Mouse (Mus musculus) C2C12 (cell line): Measurements from ENCODE around the gene Zfp641. TPM values are rescaled to one million over a fixed set of nuclear protein-coding genes. Genes with fewer than 3 reads are reported as not detected.

Experiments used
- H3K27me3 ChIP-seq: one replicate; pipeline ENCODE4 v1.6.1; 2011; ENCODE audit not compliant: control insufficient read depth, insufficient read depth, insufficient read length
- H3K36me3 ChIP-seq: one replicate; pipeline ENCODE4 v1.6.1; 2011; ENCODE audit not compliant: control insufficient read depth, insufficient read depth
- H3K4me3 ChIP-seq: one replicate; pipeline ENCODE4 v1.5.1; 2011; ENCODE audit warnings: mild to moderate bottlenecking, control low read depth; ENCODE audit not compliant: poor library complexity, insufficient read depth, severe bottlenecking
- H3K79me2 ChIP-seq: one replicate; pipeline ENCODE4 v1.6.1; 2011; ENCODE audit not compliant: control insufficient read depth, insufficient read depth
- H3K79me3 ChIP-seq: one replicate; pipeline ENCODE4 v1.6.1; 2011; ENCODE audit warnings: low read depth, control low read depth
- H3ac ChIP-seq: one replicate; pipeline ENCODE3; 2011; ENCODE audit warnings: low read depth; ENCODE audit not compliant: control insufficient read depth, insufficient read length
- CEBPB ChIP-seq: IDR thresholded peaks from one replicate; pipeline ENCODE4 v1.6.1; 2011; ENCODE audit warnings: low read depth, mild to moderate bottlenecking, control low read depth, moderate library complexity
- CTCF ChIP-seq: IDR thresholded peaks from one replicate; pipeline ENCODE4 v1.5.1; 2011; ENCODE audit not compliant: control insufficient read depth, insufficient read depth, insufficient read length
- FOSL1 ChIP-seq: IDR thresholded peaks from one replicate; pipeline ENCODE4 v1.8.0; 2011; ENCODE audit warnings: mild to moderate bottlenecking, low read length; ENCODE audit not compliant: poor library complexity, insufficient read depth, severe bottlenecking
- MAX ChIP-seq: IDR thresholded peaks from one replicate; pipeline ENCODE4 v1.6.1; 2011; ENCODE audit warnings: mild to moderate bottlenecking, control low read depth
- MYOD1 ChIP-seq: IDR thresholded peaks from one replicate; pipeline ENCODE4 v1.6.1; 2011; ENCODE audit warnings: low read depth; ENCODE audit not compliant: control insufficient read depth, insufficient read length
- MYOG ChIP-seq: IDR thresholded peaks from one replicate; pipeline ENCODE4 v1.6.1; 2011; ENCODE audit not compliant: control insufficient read depth, insufficient read length; ENCODE audit errors: extremely low read depth
- USF1 ChIP-seq: IDR thresholded peaks from one replicate; pipeline ENCODE4 v1.6.1; 2011; ENCODE audit warnings: low read depth, mild to moderate bottlenecking, control low read depth, moderate library complexity
- polyA plus RNA-seq: library from polyadenylated mRNA; unstranded; fragments of >200 nt; fragmentation: generic; extraction: Trizol; gene quantifications from one replicate; pipeline ENCODE4 v1.2.1, GENCODE M21; 2012; ENCODE audit warnings: missing spikeins

Gene Zfp641
- polyA plus RNA-seq, 1 experiment, result not detected

DNA sequence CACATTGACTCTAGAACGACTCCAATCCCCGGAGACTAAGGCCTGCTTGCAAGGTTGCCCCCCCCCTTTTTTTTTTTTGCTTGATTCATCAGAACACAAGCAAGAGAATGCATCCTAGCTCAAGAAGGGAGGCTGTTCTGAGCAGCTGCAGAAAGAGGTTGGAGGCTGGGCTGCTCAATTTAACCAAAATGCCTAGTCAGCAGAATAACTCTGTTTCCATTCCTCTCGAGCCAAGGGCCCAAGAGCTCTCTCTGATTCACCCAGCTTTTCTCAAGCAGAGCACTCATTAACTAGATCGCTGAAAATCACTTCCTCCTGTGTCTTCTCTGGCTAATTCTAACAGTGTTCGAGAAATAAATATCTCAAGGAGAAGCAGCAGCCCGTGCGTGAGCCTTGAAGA is 9.5 kb downstream of the Zfp641 start:
- Histone ChIP-seq H3K79me2 (no peaks in the 10 kb centered on the region), H3K36me3 (no peaks in the 10 kb centered on the region), H3ac (no peak overlapping the region), H3K27me3 (peaks cover 49% of the 10 kb centered on the region), H3K79me3 (no peaks in the 10 kb centered on the region), H3K4me3 (no peak overlapping the region)
- TF ChIP-seq USF1 (no peak), MAX (no peak), MYOD1 (no peak), MYOG (no peak), FOSL1 (no peak), CEBPB (no peak), CTCF (no peak)

DNA sequence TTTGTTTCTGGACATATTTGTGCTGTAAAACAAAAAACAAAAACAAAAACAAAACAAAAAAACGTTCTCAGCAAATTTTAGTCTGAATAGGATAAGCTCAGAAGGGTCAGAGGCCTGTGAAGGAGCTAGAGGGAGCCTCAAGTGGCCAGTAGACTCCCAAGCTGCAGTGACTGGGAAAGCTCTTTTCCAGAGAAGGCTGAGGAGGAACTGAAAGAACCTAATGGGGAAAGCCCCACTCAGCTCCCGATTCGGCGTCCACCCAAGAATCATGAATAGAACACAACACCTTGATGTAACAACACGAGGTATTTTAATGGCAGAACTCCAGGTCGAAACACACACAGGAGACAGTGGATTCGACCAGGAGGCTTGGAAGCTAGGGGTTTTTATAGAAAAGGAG is 38.2 kb downstream of the Zfp641 start:
- no peaks in the 10 kb centered on the region for H3K79me3 ChIP-seq
- no peaks in the 10 kb centered on the region for H3K36me3 ChIP-seq
- no peak overlapping the region for H3K4me3 ChIP-seq
- H3K27me3 ChIP-seq, result peaks cover 5% of the 10 kb centered on the region
- no peak overlapping the region for H3ac ChIP-seq
- H3K79me2 ChIP-seq, result no peaks in the 10 kb centered on the region
- TF ChIP-seq FOSL1 (no peak), USF1 (no peak), CTCF (no peak), MYOD1 (no peak), MYOG (no peak), MAX (no peak), CEBPB (no peak)

DNA sequence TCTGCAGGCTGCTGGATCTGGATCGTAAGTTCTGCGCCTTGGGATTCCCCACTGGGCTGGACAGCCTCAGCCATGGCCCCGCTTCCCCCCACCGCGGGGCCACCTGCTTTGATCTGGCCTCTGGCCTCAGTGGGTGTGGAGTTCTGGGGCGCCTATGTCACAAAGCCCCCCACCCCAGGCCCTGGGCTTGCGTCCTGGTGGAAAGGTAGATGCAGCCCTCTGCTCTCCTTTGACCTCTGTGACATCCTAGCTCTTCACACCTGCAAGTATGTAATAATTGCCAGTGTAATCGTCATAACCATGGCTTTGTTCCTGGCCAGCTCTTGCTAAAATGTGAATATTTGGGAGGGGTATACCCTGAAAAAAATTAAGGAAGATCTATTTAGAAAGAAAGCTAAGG is 38.8 kb downstream of the Zfp641 start, which contains the start of gene H1fnt:
Gene H1fnt, minus strand, starts transcription at position 101 of the 400 bp plus-strand sequence.
- H3K4me3 ChIP-seq, result no peak within 1 kb of the TSS
- peaks cover 6% of the 10 kb centered on the region for H3K27me3 ChIP-seq
- no peak within 1 kb of the TSS for H3ac ChIP-seq
- TF ChIP-seq USF1, result no peak
- TF ChIP-seq FOSL1, result no peak
- no peak for TF ChIP-seq MYOD1
- no peak for TF ChIP-seq CTCF
- no peak for TF ChIP-seq MAX
- no peak for TF ChIP-seq MYOG
- no peak for TF ChIP-seq CEBPB
- H3K79me2 ChIP-seq, result no peaks in the 10 kb centered on the region
- no peaks in the 10 kb centered on the region for H3K36me3 ChIP-seq
- H3K79me3 ChIP-seq, result no peaks in the 10 kb centered on the region

GRCm38 (mm10) chr15:98256271-98256670 is 39.7 kb downstream of the Zfp641 start:
- H3ac ChIP-seq, result no peak overlapping the region
- H3K79me2 ChIP-seq, result no peaks in the 10 kb centered on the region
- TF ChIP-seq MAX (no peak), MYOD1 (no peak), MYOG (no peak), CEBPB (no peak), CTCF (no peak), FOSL1 (no peak)
- H3K4me3 ChIP-seq, result no peak overlapping the region
- H3K27me3 ChIP-seq, result peaks cover 6% of the 10 kb centered on the region
- H3K79me3 ChIP-seq, result no peaks in the 10 kb centered on the region
- H3K36me3 ChIP-seq, result no peaks in the 10 kb centered on the region

Other genes with a start within 250 kb of the Zfp641 start
- 36.4 TPM for gene Pfkm, start 203.6 kb downstream of the Zfp641 start, polyA plus RNA-seq
- 21.7 TPM for gene Senp1, start 202.4 kb downstream of the Zfp641 start, polyA plus RNA-seq
- gene Asb8, start 130.5 kb downstream of the Zfp641 start, polyA plus RNA-seq, result 39.0 TPM
- 1.1 TPM for gene Ccdc184, start 129.0 kb downstream of the Zfp641 start, polyA plus RNA-seq
- not detected for gene Olfr288, start 100.6 kb downstream of the Zfp641 start, polyA plus RNA-seq
- not detected for gene Gm44579, start 75.2 kb downstream of the Zfp641 start, polyA plus RNA-seq
- not detected for gene Olfr287, start 75.1 kb downstream of the Zfp641 start, polyA plus RNA-seq
- not detected for gene Olfr286, start 61.7 kb downstream of the Zfp641 start, polyA plus RNA-seq
- gene H1fnt, start 38.9 kb downstream of the Zfp641 start, polyA plus RNA-seq, result not detected
- gene Olfr285, start 21.2 kb upstream of the Zfp641 start, polyA plus RNA-seq, result not detected
- not detected for gene Olfr284, start 44.8 kb upstream of the Zfp641 start, polyA plus RNA-seq
- not detected for gene Olfr283, start 84.8 kb upstream of the Zfp641 start, polyA plus RNA-seq
- not detected for gene Olfr282, start 135.1 kb upstream of the Zfp641 start, polyA plus RNA-seq
- not detected for gene Olfr281, start 156.4 kb upstream of the Zfp641 start, polyA plus RNA-seq
- not detected for gene OR5BS1P, start 173.7 kb upstream of the Zfp641 start, polyA plus RNA-seq
- not detected for gene Lalba, start 186.6 kb upstream of the Zfp641 start, polyA plus RNA-seq
- not detected for gene Olfr279, start 196.2 kb upstream of the Zfp641 start, polyA plus RNA-seq
- 178 TPM for gene Kansl2, start 238.1 kb upstream of the Zfp641 start, polyA plus RNA-seq